Mouse (Mus musculus): ENCODE results near the gene Hist1h2an.

Gene Hist1h2an

DNA sequence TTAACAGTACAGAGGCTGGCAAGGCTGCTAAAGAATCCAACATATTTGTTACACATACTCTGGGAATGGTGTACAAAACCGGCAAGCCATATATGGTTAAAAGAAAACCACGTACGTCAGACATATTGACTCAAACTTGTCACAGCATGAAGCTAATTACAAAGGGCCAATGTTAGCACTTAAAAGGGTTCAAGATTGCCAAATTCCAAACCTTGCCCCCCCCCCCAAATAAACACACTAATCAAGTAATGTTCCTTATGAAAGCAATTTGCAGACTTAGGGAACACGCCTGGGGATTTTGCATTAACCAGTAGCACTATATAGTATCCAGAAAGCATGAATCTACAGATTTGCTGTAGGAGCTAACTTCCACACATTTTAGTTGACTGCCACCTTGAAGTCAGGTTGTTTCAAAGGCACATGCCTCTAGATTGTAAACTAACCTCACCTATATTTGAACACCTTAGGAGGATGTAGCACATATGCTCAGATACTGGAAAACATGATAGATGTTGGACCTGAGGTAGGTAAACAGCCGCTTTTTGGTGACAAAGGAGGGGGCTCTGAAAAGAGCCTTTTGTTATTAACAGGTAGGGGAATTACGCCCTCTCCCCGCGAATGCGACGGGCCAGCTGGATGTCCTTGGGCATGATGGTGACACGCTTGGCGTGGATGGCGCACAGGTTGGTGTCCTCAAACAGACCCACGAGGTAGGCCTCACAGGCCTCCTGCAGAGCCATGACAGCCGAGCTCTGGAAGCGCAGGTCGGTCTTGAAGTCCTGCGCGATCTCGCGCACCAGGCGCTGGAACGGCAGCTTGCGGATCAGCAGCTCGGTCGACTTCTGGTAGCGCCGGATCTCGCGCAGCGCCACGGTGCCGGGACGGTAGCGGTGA, 4.4 kb downstream of the Hist1h2an start:
- DNase-seq, result peak; percentile 12 to 21

DNA sequence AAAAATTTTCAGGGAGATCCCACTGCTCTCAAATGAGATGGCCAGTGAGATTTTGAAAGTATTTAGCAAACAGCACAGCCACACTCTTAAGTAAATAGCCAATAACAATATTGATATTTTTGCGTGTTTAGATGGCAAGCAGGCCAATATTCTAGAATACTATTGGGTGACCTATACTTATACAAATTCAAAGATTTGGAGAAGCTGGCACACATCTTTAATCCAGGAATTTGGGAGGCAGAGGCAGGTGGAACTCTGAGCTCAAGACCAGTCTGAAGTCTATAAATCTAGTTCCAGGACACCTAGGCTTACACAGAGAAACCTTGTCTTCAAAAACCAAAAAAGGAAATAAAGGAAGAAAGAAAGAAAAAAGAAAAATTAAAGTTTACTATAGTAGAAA, 5.4 kb downstream of the Hist1h2an start:
- DNase-seq, result no peak

DNA sequence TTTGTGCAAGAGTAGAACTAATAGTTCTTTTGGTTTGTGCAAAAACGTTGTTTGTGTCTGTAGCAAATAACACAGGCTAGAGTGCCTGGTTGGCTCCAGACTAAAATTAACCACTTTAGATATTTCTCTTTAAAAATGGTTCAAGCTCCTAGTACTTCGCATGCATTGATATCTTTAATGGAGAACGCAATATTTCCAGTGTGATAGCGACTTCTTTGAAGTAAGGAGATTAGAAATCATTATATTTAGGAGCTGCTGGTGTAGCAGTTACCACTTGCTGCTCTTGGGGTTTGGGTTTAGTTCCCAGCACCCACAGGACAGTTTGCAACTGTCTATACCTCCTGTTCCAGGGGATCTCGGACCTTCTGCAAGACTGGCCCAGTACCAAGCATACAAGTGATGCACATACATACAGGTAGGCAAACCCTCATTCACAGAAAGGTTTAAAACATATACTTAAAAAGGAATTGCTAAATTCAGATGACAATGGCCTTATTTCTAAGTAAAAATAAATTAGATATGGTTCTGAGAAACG, 5.9 kb downstream of the Hist1h2an start:
- DNase-seq, result no peak

DNA sequence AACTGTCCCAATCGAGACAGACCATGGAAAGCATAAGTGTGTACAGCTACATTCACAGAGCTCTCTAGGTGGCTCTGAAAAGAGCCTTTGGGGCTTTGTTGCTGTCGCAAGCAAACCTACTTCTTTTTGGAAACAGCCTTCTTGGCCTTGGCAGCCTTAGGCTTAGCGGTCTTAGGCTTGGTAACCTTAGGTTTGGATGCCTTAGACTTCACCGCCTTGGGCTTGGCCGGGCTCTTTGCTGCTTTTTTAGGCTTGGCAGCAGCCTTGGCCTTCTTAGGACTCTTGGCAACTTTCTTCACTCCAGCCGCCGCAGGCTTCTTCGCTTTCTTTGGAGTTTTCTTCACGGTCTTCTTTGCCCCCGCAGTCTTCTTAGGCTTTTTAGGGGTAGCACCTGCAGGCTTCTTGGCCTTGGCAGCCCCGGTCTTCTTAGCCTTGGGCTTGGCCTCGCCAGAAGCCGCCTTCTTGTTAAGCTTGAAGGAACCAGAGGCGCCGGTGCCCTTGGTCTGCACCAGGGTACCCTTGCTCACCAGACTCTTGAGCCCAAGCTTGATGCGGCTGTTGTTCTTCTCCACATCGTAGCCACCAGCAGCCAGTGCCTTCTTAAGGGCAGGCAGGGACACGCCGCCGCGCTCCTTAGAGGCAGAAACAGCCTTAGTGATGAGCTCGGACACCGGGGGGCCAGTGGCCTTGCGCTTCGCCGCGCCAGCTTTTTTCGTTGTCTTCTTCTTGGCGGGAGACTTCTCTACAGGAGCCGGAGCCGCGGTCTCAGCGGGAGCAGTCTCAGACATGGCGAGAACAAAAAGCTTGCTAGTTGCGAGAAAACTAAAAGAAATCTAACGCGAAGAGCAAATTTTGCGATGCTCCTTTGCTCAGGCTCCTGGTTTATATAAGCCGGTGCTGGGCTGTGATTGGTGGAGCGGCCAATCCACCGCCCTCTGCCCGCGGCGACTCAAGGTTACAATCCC, 7.0 kb downstream of the Hist1h2an start, which contains the start of gene Hist1h1b:
TSS of gene Hist1h1b (minus strand) at position 859 of the 965 bp plus-strand sequence.
- DNase-seq, result peak; percentile 74 to 75

DNA sequence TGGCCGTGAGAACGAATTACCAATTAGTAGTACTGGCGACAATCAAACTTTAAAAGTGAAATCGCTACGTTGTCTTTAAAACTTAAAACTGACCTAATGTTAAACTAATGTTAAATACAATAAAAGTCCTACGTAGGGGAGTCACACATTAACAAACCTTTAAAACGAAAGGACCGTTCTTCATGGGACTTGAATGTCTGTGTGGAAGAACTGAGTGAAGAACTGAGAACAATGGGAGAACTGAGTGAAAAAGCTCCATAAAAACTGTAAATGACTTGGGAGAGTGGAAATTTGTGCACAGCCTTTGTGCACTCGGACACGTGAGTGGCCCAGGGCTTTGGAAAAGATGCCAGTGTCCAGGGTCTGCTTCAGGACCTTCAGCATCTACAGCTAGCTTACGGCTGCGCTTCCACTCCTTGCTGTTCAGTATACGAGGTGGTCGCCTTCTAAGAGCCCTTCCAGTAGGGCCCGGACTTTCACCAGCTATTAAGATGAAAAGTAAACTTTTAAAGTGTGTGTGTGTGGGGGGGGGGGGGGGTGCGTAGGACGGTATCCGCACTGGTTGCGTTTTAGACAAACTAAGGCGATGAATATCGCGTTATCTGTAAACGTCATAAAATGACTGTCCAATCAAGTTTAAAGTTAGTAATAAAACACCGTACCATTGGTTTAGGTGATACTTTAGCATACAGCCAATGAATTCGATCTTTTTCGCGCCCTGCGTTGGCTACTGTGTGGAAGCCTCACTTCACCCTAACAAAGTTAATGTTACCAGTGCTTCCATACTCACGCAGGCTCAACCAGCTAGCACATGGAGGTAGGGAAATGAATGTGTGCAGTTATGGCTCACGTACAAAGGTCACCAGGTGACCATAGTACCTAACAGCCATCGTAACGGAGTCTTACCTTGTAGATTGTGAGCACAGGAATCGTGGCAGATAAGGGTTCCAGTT, 7.9 kb downstream of the Hist1h2an start:
- DNase-seq, result peak; percentile 52 to 68

DNA sequence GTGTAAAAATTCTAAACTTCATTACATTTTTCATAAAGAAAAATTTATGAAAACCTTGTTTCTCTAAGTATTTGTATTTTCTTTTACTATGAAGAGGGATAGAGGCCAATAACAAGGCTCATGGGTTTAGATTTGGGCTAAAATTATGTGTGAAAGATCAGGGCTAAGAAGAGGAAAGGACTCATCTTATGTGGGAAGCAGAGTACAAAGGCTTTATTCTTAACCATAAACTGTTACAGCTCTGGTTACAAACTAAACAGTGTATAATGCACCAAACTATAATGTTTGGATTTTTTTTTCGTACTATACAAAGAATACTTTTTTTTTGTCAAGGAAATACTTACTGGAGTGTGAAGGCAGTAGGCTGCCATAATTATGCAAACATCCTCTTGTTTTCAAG, 31.3 kb downstream of the Hist1h2an start:
- no peak for DNase-seq

DNA sequence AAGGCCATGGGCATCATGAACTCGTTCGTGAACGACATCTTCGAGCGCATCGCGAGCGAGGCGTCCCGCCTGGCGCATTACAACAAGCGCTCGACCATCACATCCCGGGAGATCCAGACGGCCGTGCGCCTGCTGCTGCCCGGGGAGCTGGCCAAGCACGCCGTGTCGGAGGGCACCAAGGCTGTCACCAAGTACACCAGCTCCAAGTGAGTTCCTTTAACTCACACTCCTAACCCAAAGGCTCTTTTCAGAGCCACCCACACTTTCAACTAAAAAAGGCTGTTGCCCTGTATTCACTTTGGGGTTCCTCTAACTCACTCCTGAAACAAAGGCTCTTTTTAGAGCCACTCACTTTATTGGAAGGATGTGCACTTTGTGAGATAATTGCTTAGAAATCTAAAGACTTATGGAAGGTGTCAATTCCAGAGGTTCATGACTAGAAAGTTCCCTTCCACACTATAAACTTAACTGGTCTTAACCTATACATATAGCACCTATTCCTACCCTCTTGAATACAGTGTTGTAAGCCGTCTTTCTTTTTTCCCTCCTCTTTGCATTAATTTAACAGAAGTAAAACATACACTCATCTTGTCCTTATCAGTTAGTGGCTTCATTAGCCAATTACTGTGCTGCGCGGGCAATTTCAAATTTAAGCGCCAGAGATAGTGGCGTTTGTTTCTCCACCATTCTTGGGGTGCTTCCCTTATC, 32.6 kb downstream of the Hist1h2an start:
- peak in 1 of 2 experiments; percentile 15 for DNase-seq

DNA sequence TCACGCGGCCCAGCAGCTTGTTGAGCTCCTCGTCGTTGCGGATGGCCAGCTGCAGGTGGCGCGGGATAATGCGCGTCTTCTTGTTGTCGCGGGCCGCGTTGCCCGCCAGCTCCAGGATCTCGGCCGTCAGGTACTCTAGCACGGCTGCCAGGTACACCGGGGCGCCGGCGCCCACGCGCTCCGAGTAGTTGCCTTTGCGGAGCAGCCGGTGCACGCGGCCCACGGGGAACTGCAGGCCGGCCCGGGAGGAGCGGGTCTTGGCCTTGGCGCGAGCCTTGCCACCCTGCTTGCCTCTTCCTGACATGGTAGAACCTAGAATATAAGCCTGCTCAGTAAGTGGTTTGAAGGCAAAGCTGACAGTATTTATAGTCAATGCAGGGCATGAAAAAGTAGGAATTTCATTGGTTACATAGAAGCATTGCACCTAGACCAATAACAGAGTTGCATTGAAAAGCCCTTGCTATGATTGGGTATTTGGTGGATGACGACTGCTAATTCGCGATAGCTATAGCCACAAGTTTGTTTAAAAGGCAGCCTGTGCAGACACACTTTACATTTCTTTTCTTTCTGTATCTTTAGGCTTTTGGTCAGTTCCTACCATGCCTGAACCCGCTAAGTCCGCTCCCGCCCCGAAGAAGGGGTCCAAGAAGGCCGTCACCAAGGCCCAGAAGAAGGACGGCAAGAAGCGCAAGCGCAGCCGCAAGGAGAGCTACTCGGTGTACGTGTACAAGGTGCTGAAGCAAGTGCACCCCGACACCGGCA, 33.3 kb downstream of the Hist1h2an start, which contains the start of the genes Hist1h2ak and Hist1h2bn:
TSS of gene Hist1h2ak (minus strand) at position 304 of the 762 bp plus-strand sequence.
TSS of gene Hist1h2bn (plus strand) at position 600 of the 762 bp plus-strand sequence.
- peak; percentile 40 to 75 for DNase-seq

DNA sequence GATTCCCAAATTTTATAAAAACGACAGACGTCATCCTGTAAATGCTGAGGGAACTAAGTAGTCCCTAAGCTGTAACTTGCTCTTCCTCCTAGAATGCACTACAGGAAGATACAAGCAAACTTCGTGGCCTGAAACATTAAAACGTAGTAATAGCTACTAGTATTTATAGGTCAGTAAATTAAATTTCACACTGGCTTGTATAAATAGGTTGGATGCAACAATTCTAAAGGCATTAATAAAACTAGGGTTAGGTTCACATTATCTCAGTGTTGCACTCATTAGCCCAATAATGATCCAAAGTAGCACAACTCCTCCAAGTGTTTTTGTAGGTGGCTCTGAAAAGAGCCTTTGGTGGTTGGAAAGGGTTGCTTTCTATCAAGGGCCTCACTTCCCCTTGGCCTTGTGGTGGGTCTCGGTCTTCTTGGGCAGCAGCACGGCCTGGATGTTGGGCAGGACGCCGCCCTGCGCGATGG, 33.9 kb downstream of the Hist1h2an start:
- no peak for DNase-seq

DNA sequence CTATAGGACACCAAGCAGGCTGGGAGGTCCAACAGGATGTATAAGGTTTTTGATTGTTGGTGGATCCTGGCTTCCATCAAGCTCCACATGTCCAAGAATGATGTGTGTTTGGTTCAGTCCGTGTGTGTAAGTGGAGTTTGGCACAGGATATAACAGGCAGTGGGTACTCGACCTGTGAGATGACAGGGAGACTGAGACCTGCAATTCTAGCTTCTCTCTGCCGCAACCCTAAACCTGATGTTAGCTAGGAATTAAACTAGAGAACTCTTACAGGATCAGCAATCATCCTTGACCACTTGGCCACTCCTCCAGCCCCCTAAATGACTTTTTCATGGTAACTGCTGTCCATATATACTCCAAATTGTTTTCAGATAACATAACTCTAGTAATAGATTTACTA, 34.7 kb downstream of the Hist1h2an start:
- DNase-seq, result no peak

DNA sequence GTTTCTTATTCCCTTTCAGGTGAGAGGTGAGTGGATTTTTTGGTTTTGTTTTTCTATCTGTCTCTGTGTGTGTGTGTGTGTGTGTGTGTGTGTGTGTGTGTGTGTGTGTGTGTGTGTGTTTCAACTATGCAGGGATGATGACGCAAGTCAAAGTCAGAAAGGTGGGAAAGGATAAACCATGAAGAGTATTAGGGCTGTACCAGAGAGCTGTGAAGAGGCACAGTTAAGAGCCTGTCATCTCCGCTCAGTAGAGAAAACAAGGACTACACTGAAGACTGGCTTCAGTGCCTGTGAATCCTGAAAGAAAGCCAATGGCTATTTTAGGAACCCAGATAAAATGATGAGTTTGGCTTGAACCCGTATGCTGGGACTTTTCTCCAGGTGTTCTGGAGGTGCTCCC, 35.2 kb downstream of the Hist1h2an start:
- no peak for DNase-seq

DNA sequence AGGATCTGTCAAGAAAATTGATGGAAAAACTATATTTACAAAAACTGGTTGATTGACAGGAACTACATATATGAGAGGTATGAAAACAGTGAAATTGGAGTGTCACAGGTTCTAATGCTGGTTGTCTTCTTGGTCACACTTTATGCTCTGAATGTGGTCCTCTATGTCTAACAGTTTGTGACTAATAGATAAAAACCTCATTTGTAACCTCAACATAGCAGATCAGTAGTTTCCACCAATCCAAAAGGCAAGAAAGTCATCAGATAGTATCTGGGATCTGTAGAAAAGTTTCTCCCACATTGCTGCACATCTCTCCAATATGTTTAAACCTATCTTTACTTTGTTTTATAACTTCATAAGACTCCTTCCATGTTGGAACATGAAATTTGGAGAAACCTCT, 35.6 kb downstream of the Hist1h2an start:
- DNase-seq, result no peak

DNA sequence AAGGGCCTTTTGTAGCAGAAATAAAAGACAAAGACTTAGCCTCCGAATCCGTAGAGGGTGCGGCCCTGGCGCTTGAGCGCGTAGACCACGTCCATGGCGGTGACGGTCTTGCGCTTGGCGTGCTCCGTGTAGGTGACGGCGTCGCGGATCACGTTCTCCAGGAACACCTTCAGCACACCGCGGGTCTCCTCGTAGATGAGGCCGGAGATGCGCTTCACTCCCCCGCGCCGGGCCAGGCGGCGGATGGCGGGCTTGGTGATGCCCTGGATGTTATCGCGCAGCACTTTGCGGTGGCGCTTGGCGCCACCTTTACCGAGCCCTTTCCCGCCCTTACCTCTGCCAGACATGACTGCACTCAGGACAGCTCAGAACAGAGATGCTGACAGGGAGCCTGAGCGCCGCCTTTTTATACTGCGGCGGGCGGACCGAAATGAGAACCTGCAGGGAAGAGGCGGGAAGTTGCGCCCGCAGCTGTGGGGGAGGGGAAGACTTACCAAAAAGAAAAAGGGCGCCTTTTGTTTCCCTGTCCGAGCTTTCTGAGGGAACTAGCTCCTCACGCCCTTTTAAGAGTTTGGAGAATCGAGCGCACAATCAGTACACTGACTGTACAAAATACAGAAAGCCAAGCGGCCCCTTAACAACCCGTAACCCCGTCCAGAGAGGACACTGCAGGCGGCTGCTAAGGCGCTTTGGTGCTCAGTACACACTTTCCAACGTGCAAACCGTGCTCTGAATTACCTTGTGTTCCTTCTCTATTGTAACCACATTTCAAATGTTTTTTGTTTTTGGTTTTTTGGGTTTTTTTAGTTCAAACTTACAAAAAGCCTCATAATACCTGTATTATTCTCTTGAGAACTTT, 36.6 kb downstream of the Hist1h2an start, which contains the start of gene Hist1h4k:
TSS of gene Hist1h4k (minus strand) at position 347 of the 859 bp plus-strand sequence.
- peak; percentile 93 to 95 for DNase-seq

DNA sequence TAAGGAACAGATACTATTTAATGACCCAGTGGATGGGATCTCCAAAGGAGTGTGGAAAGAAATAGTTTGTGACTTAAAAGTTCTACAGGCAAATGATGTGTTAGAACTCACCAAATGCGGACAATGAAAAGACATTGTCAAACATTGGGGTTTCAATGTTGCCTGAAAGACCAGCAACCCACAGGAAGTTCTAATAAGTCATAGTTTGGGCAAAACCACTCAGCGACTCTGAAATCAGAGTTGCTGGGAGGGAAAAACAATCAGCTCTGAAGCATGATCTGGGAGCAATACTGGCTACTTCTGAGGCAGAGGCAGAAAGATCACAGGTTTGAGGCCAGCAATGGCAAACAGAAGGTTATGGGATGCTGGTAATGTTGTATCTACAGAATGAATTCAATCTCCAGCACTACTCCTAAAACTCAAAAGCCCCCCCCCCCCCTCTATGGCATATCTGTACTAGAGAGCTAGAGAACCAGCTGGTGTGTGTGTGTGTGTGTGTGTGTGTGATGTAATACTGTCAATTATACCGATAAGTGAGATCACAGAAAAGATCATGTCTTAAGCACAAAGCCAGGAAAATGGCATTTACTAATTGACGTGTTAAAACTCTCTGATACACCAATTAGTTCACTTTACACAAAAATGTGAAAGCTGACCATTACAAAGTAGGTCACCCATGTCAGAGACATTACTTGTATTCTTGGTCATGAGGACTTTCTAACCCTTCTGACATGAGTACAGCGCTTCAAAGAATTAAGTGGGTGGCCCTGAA, 37.4 kb downstream of the Hist1h2an start:
- DNase-seq, result no peak

DNA sequence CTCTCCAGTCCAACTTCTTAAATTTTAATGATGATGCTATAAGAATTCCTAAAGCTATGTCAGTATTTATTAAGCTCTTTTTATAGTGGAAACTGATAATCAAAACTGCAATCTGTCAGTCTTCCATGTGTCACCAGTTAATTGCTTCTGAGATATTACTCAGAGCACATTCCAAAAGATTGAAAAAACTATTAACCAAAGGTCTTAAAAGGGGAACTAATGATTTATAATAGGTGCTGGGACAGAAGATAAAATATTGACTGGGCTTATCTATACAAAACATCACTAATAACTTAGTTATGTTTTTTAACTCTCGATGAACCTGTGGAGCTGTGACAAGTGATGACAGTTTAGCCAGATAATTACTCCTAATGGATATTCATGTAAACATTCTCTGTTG, 42.0 kb downstream of the Hist1h2an start:
- no peak for DNase-seq
